Mouse (Mus musculus): ENCODE measurements around the gene Rab25.

Rab25 gene

DNA sequence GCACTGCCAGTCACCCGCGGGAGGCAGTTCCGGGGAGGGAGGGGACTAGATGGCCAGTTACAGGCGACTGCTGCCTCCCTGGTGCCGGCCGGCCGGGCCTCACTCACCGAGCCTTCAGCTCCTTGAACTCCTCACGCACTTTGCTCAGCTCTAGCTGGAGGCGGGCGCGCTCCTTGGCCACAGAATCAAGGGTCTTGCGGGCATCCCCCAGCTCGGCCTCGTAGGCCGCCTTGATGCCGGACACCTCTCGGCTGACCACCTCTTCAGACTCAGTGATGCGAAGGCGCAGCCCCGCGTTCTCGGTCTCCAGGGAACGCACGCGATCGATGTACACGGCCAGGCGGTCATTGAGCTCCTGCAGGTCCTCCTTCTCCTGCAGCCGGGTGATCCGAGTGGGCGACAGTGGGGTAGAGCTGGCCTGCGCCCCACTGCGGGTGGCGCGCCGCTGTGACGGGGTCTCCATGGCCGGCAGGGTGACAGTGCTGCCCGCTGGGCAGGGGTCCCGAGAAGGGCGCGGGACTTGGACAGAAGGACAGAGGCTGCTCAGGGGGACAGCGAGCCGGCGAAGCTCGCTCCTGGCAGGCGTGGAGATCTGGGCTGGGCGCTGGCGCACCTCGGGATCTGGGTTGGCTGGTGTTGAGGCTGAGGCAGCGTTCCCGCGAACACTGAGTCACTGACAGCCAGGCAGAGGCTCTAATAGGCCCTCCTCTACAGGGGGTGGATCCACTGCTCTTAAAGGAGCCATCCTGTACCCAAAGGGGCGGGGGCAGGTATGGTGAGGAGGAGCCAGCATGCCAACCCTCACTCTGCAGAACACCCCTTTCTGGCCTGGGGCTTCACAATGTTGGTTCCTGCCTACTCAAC, 45.2 kb downstream of the Rab25 start:
- peak; percentile 90 for DNase-seq (ENCODE audit: low spot score)

- DNase-seq (ENCODE audit: low spot score) = peak; percentile 46
Measured at GRCm38 (mm10) chr3:88502031-88502571, 46.0 kb downstream of the Rab25 start.

- peak; percentile 71 for DNase-seq (ENCODE audit: low spot score)
Measured at GRCm38 (mm10) chr3:88501366-88502030, 46.6 kb downstream of the Rab25 start.

GRCm38 (mm10) chr3:88500655-88501365, 47.3 kb downstream of the Rab25 start:
- DNase-seq (ENCODE audit: low spot score) = no peak

GRCm38 (mm10) chr3:88500087-88500486, 48.0 kb downstream of the Rab25 start:
- DNase-seq (ENCODE audit: low spot score) = peak; percentile 47

GRCm38 (mm10) chr3:88499580-88499979, 48.5 kb downstream of the Rab25 start:
- DNase-seq (ENCODE audit: low spot score) = no peak

GRCm38 (mm10) chr3:88495741-88496415, 52.2 kb downstream of the Rab25 start:
- DNase-seq (ENCODE audit: low spot score) = no peak

GRCm38 (mm10) chr3:88494836-88495628, 53.1 kb downstream of the Rab25 start:
- DNase-seq (ENCODE audit: low spot score) = peak; percentile 74

- DNase-seq (ENCODE audit: low spot score) = peak; percentile 52
Measured at GRCm38 (mm10) chr3:88493706-88494582, 54.2 kb downstream of the Rab25 start.

Data from c-Kit-positive CD71-positive TER-119-positive erythroid progenitor cells, embryonic 14.5 days (primary cell).